Mouse (Mus musculus) CH12.LX (cell line): ENCODE measurements around the gene Tead2.

Experiments
- CTCF ChIP-seq, 2 experiments: IDR thresholded peaks in 1 of 2; conservative IDR thresholded peaks in 1 of 2; 2 replicates each; pipeline ENCODE4 v1.5.1; 2011 to 2012; ENCODE audit warnings: low read depth in 2 of 2, low read length in 2 of 2, improper control_type of control experiment in 1 of 2, inconsistent platforms in 1 of 2, mild to moderate bottlenecking in 1 of 2, moderate library complexity in 1 of 2
- EP300 ChIP-seq: IDR thresholded peaks from 2 replicates; pipeline ENCODE4 v1.6.1; 2011; ENCODE audit warnings: low read length, improper control_type of control experiment
- HCFC1 ChIP-seq: IDR thresholded peaks from 2 replicates; pipeline ENCODE4 v1.6.1; 2012; ENCODE audit warnings: low read depth, mild to moderate bottlenecking, inconsistent platforms, low read length, improper control_type of control experiment
- JUND ChIP-seq: conservative IDR thresholded peaks from 2 replicates; pipeline ENCODE4 v1.6.1; 2011; ENCODE audit warnings: low read depth, low read length, improper control_type of control experiment
- MXI1 ChIP-seq: IDR thresholded peaks from 2 replicates; pipeline ENCODE4 v1.6.1; 2011; ENCODE audit warnings: mild to moderate bottlenecking, low read depth, low read length, improper control_type of control experiment
- NELFE ChIP-seq: IDR thresholded peaks from 2 replicates; pipeline ENCODE4 v1.6.1; 2011; ENCODE audit warnings: low read depth, low read length, improper control_type of control experiment
- POLR2A ChIP-seq: IDR thresholded peaks from 2 replicates; pipeline ENCODE4 v1.6.1; 2011; ENCODE audit warnings: low read depth, mild to moderate bottlenecking, improper control_type of control experiment, low read length
- USF1 ChIP-seq: IDR thresholded peaks from 2 replicates; pipeline ENCODE4 v1.6.1; 2014; ENCODE audit warnings: low read depth, mild to moderate bottlenecking, inconsistent platforms, low read length, improper control_type of control experiment

DNA sequence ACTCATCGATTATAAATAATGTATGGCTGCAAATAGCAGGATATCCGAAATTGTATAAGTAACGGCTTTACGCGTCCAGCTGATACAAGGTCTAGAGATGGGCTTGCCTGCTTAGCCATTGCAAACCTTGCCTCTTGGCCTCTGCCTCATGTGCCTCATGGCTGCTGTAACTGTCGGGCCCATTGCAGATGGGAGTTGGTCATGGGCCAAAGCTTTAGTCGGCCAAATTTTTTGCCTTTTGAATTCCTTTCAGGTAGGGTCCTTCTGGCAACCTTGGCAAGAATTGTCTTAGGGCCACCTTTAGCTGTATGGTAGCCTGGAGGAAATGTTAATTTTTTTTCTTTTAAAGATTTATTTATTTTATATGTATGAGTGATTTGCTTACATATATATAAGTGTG lies 9.3 kb downstream of the Tead2 start:
- TF ChIP-seq CTCF (conservative IDR thresholded peaks at IDR 0.05 in 1 of 2, IDR thresholded peaks at IDR 0.05 in 1 of 2; ENCODE audit: low read depth in 2 of 2, low read length in 2 of 2) (no peak), JUND (no peak), EP300 (no peak), MXI1 (no peak), USF1 (no peak), NELFE (no peak), HCFC1 (no peak), POLR2A (no peak)
